Mouse (Mus musculus) lung, postnatal 0 days (tissue): ENCODE measurements around the gene Olfr1369-ps1.

Source experiments
- CTCF ChIP-seq: IDR thresholded peaks from 2 replicates; pipeline ENCODE4 v1.5.1; 2016; ENCODE audit warnings: antibody characterized with exemption, mild to moderate bottlenecking
- EP300 ChIP-seq: IDR thresholded peaks from 2 replicates; pipeline ENCODE4 v1.6.1; 2016; ENCODE audit warnings: antibody characterized with exemption, mild to moderate bottlenecking, control low read depth

DNA sequence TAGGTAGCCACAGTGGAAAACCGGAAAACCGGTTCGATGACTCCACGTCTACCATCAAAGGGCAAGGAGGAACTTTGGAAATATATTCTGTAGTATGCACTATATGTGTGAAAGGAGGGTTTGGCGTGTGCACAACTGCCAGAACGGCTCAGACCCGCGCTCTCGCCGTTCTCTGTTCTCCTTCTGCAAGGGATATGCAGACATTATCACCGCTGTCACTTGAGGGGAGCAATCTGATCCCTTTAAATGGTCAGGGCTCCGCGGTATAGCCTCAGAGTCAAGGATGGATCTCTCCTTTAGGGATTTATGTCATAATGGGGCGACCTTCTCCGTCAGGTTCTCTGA, 48.2 kb downstream of the Olfr1369-ps1 start:
- TF ChIP-seq EP300 (no peak), CTCF (no peak)
